Mouse (Mus musculus) testis, postnatal 14 days (tissue): ENCODE results near the gene Slc15a5.

ENCODE experiments used
- DNase-seq: peaks from one replicate; pipeline ENCODE4 v3.0.0; 2021; ENCODE audit warnings: low spot score

Slc15a5 gene

GRCm38 (mm10) chr6:138079816-138080215 lies at the start of gene Slc15a5:
Slc15a5 (minus strand) TSS chr6:138079916.
- DNase-seq: no peak

GRCm38 (mm10) chr6:138128392-138129335 lies 48.9 kb upstream of the Slc15a5 start:
- no peak for DNase-seq

GRCm38 (mm10) chr6:138117496-138117895 lies 37.8 kb upstream of the Slc15a5 start:
- DNase-seq: no peak

GRCm38 (mm10) chr6:138104559-138104958 lies 24.8 kb upstream of the Slc15a5 start:
- no peak for DNase-seq

- DNase-seq: no peak
Observed at GRCm38 (mm10) chr6:138102940-138103339, 23.2 kb upstream of the Slc15a5 start.

- no peak for DNase-seq
Observed at GRCm38 (mm10) chr6:138101843-138102242, 22.1 kb upstream of the Slc15a5 start.

- DNase-seq: no peak
Observed at GRCm38 (mm10) chr6:138099646-138100045, 19.9 kb upstream of the Slc15a5 start.

- DNase-seq: no peak
Observed at GRCm38 (mm10) chr6:138095060-138095459, 15.3 kb upstream of the Slc15a5 start.

- no peak for DNase-seq
Observed at GRCm38 (mm10) chr6:138092432-138092831, 12.7 kb upstream of the Slc15a5 start.

- DNase-seq: no peak
Observed at GRCm38 (mm10) chr6:138089084-138089483, 9.4 kb upstream of the Slc15a5 start.

GRCm38 (mm10) chr6:138086421-138086820 lies 6.7 kb upstream of the Slc15a5 start:
- DNase-seq: peak; percentile 14

GRCm38 (mm10) chr6:138080778-138081549 lies 1.2 kb upstream of the Slc15a5 start:
- DNase-seq: no peak

- no peak for DNase-seq
Observed at GRCm38 (mm10) chr6:138077681-138078439, 1.9 kb downstream of the Slc15a5 start.

GRCm38 (mm10) chr6:138075723-138076122 lies 4.0 kb downstream of the Slc15a5 start:
- no peak for DNase-seq

- no peak for DNase-seq
Observed at GRCm38 (mm10) chr6:138073540-138073939, 6.2 kb downstream of the Slc15a5 start.

GRCm38 (mm10) chr6:138072963-138073339 lies 6.8 kb downstream of the Slc15a5 start:
- DNase-seq: no peak

GRCm38 (mm10) chr6:138072110-138072962 lies 7.4 kb downstream of the Slc15a5 start:
- DNase-seq: peak; percentile 21

- no peak for DNase-seq
Observed at GRCm38 (mm10) chr6:138071505-138072107, 8.1 kb downstream of the Slc15a5 start.

GRCm38 (mm10) chr6:138070720-138071504 lies 8.8 kb downstream of the Slc15a5 start:
- no peak for DNase-seq

- no peak for DNase-seq
Observed at GRCm38 (mm10) chr6:138069921-138070320, 9.8 kb downstream of the Slc15a5 start.
